Mouse (Mus musculus) limb, embryonic 13.5 days (tissue): ENCODE data around the gene Wdr59. TPM values are rescaled to one million over a fixed set of nuclear protein-coding genes. Genes with fewer than 3 reads are reported as not detected.

Experiments
- ATAC-seq: fragments of 200-750 bp; cut with Nextera tagmentation; 2 replicates; pipeline ENCODE4 v1.8.0; 2017; ENCODE audit warnings: low read depth, moderate number of reproducible peaks, moderate TSS enrichment; ENCODE audit not compliant: low FRiP score
- H3K27ac ChIP-seq: fragments of 300-500 bp; sonication (generic); 2 replicates; pipeline ENCODE4 v1.5.1; 2015; ENCODE audit warnings: inconsistent platforms, mild to moderate bottlenecking, moderate library complexity
- H3K27me3 ChIP-seq: fragments of 300-500 bp; sonication (generic); 2 replicates; pipeline ENCODE4 v1.6.1; 2015; ENCODE audit warnings: mild to moderate bottlenecking, inconsistent platforms
- H3K36me3 ChIP-seq: fragments of 300-500 bp; sonication (generic); 2 replicates; pipeline ENCODE4 v1.6.1; 2015; ENCODE audit warnings: inconsistent platforms, mild to moderate bottlenecking, moderate library complexity
- H3K4me1 ChIP-seq: fragments of 300-500 bp; sonication (generic); 2 replicates; pipeline ENCODE4 v1.6.1; 2015; ENCODE audit warnings: inconsistent platforms
- H3K4me2 ChIP-seq: fragments of 300-500 bp; sonication (generic); replicated peaks from 2 replicates; pipeline ENCODE4 v1.6.1; 2015; ENCODE audit warnings: inconsistent platforms, mild to moderate bottlenecking, moderate library complexity
- H3K4me3 ChIP-seq: fragments of 300-500 bp; sonication (generic); 2 replicates; pipeline ENCODE4 v1.5.1; 2015; ENCODE audit warnings: moderate library complexity, mild to moderate bottlenecking, inconsistent platforms
- H3K9ac ChIP-seq: fragments of 300-500 bp; sonication (generic); 2 replicates; pipeline ENCODE4 v1.6.1; 2015; ENCODE audit warnings: mild to moderate bottlenecking, inconsistent platforms
- H3K9me3 ChIP-seq: fragments of 300-500 bp; sonication (generic); 2 replicates; pipeline ENCODE4 v1.6.1; 2016; ENCODE audit warnings: inconsistent platforms
- whole genome bisulfite sequencing: fragments of 180-500 bp; shearing (Covaris S2); methylation state at CpG from one replicate; pipeline ENCODE4 v1.1.7; 2015; 5-methylcytosine and 5-hydroxymethylcytosine counted together
- polyA plus RNA-seq: library from polyadenylated mRNA; unstranded; fragments of >200 nt; fragmentation: Nextera tagmentation; extraction: Ambion mirVana; gene quantifications from 2 replicates; pipeline ENCODE4 v1.2.1, GENCODE M21; 2015

Gene Wdr59
- polyA plus RNA-seq, 1 experiment from 2014 or later, result 7.9 TPM

DNA sequence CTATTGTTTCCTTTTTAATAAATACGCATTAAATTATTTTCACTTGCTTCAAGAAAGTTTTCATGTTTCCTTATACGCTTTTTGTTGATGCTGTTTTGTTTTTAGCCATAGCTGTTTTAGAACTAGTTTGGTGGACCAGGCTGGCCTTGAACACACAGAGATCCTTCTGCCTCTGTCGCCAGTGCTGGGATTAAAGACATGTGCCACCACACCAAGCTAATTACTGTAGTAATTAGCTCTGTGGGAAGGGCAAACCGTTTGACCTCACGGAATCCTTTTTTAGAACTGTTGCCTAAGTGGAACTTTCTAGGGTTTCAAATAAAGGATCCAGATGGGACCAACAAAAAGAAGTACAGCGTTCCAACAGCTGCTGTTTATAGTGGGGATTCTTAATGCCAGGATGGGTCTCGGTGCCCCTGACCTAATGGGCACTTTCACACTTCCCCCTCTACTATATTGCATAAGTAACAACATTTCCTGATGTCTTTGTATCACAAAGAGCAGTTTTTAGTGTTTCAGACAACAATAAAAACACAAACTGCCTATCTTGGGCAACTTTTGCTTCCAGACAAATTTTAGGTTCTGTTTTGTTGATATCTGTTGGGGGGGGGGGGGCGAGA, 29.7 kb upstream of the Wdr59 start:
- WGBS, result 53% methylated on average over 8 of the region's 8 CpGs
- ATAC-seq, result no peak
- no peaks in the 10 kb centered on the region for H3K9me3 ChIP-seq
- H3K4me2 ChIP-seq, result no peak overlapping the region
- peaks cover 23% of the 10 kb centered on the region for H3K4me1 ChIP-seq
- no peaks in the 10 kb centered on the region for H3K27me3 ChIP-seq
- H3K27ac ChIP-seq, result no peak overlapping the region
- H3K4me3 ChIP-seq, result no peak overlapping the region
- peaks cover 9% of the 10 kb centered on the region; the same call in 1 of the 2 replicates for H3K36me3 ChIP-seq
- H3K9ac ChIP-seq, result no peak overlapping the region

DNA sequence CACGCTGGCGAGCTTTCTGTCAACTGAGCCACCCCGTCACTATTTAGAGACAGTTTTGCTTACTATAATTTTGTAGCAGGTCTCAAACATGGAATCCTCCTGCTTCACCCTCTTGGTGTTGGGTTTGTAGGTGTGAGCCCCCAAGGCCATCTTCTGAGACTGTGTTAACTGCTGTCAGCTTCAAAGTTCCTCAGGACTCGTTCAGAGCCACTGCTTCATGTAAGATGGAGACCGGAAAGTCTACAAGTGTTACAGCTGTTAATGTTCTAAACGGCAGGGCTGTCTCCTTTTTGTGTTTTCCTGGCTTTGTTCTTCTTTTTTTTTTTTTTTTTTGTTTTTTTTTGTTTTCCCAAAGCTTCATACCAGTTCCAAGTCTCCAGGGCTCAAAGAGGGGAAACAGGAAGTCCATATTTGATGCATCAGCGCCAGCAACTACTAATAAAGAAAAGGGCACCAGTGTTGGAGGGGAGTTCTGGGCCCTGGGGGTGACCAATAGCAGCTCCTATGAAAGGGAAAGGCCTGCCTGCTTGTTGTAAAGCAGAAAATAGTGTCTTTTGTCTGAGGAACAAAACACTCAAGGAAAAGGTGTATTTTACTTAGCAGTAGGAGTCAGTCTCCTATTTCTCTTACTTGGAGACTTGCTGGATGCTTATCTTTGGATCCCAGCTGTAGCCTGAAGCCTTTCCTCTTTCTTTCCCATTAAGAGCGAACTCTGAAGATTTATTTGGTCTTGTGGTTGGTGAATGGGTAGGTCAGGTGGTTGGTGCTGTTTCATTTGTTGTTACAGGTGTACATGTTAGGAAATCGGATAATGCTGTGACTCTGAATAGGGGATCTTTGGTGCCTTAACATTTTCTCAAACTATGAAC, 28.3 kb upstream of the Wdr59 start:
- Histone ChIP-seq H3K4me3 (no peak overlapping the region), H3K36me3 (peaks cover 7% of the 10 kb centered on the region; the same call in 1 of the 2 replicates), H3K27me3 (no peaks in the 10 kb centered on the region), H3K9ac (no peak overlapping the region), H3K27ac (peak overlapping the region; percentile 28; the same call in 1 of the 2 replicates), H3K4me1 (peaks cover 21% of the 10 kb centered on the region), H3K9me3 (no peaks in the 10 kb centered on the region), H3K4me2 (no peak overlapping the region)
- ATAC-seq, result no peak
- WGBS, result 72% methylated on average over 9 of the region's 9 CpGs

DNA sequence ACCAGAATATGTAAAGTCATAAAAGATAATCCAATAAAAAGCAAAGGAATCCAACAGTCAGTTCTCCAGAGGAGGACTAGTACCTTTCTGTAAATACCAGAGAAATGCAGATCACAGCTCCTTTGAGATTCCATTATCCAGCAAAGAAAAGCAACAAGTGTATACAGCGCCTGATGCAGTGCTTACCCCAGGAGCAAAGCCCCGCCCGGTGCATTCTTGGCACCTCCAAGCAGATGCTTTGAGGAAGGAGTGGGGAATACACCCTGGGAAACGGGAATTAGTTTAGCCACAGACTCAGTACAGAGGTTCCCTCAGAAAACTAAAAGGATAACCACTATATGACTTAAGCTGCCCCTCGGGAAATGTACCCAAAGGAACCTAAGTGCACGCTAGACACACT, 26.3 kb upstream of the Wdr59 start:
- peaks cover 21% of the 10 kb centered on the region for H3K36me3 ChIP-seq
- no peak overlapping the region for H3K4me2 ChIP-seq
- ATAC-seq, result no peak
- H3K9ac ChIP-seq, result no peak overlapping the region
- WGBS, result 79% methylated on average over 6 of the region's 6 CpGs
- H3K9me3 ChIP-seq, result no peaks in the 10 kb centered on the region
- H3K27me3 ChIP-seq, result no peaks in the 10 kb centered on the region
- H3K27ac ChIP-seq, result no peak overlapping the region
- peaks cover 19% of the 10 kb centered on the region for H3K4me1 ChIP-seq
- H3K4me3 ChIP-seq, result no peak overlapping the region

DNA sequence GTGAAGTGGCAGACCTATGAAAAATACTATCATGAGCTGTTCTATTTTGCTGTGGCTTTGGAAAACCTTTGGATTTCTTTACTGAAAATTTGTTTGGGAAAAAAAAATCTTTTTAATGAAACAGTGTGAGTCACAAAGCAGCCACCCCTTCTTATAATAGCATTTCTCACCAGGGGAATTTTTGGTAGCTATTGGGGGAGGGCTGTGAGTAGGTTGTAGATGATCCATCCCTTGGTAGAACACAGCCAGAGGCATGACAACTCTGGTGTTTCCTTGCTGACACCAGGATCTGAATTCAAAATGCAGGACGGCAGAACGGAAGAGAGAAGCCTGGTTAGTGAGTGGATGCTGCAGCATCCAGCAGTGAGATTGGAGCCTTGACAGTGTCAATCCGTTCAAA, 25.3 kb upstream of the Wdr59 start:
- WGBS, result 90% methylated on average over 3 of the region's 3 CpGs
- Histone ChIP-seq H3K4me1 (peaks cover 19% of the 10 kb centered on the region), H3K27me3 (no peaks in the 10 kb centered on the region), H3K9ac (no peak overlapping the region), H3K27ac (no peak overlapping the region), H3K9me3 (no peaks in the 10 kb centered on the region), H3K4me3 (no peak overlapping the region), H3K36me3 (peaks cover 26% of the 10 kb centered on the region), H3K4me2 (no peak overlapping the region)
- ATAC-seq, result no peak

DNA sequence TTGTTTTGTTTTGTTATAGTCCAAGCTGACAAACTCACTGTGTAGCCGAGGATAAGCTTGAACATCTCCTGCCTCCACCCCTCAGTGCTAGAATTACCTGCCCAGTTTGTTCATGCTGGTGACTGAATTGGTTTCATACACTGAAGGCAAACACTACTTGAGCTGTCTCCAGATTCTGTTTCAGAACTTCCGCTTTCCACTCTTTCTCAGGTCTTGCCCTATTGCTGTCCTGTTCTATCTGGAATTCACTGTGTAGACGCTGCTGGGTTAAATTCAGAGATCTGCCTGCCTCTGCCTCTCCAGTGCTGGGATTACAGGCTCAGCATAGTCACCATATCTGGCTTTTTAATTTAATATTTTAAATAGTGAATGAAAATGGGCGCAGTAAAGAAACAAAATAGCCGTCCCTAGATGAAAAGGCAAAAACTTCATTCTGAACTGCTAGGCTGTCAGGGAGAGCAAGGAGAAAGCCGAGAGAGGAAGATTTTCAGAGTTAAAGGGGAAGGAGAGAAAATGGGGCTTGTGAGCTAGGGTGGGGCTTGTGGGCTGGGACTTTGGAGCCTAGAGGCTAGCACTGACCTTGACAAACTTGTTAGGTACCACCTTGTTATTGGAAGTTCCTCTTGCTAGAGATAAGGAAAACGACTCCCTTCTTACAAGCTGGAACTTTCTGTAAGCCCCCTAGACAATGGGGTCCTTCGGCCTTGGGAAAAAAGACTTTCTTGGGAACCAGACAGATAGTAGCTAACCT, 23.7 kb upstream of the Wdr59 start:
- H3K9me3 ChIP-seq, result no peaks in the 10 kb centered on the region
- 89% methylated on average over 8 of the region's 8 CpGs for WGBS
- no peak overlapping the region for H3K9ac ChIP-seq
- no peak overlapping the region for H3K27ac ChIP-seq
- no peak overlapping the region for H3K4me3 ChIP-seq
- ATAC-seq, result no peak
- H3K4me1 ChIP-seq, result peaks cover 24% of the 10 kb centered on the region
- no peak overlapping the region for H3K4me2 ChIP-seq
- no peaks in the 10 kb centered on the region for H3K27me3 ChIP-seq
- H3K36me3 ChIP-seq, result peaks cover 28% of the 10 kb centered on the region

DNA sequence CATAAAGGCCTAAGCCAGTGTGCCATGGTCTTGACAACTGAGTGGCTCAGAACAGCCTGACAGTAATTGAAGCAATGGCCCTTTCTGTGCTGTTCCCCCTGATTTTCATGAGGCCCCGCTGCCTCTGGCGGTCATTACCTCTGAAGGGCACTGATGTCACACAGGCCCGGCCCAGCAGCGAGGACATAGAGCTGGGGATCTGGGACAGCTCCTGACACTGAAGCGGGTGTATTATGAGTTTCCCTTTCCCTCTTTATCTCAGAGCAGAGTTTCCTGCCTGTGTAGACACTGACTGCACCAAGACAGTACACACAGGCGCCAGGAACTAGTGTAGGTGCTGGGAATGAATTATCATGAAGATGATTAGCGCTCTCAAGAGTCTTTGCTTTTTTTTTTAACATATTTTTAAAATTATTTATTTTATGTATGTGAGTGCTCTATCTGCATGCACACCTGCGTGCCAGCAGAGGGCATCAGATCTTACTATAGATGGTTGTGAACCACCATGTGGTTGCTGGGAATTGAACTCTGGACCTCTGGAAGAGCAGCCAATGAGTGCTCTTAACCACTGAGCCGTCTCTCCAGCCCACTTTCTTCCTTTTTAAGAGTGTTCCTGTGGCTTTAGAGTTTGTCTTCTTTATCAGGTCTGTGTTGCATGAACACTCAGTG, 22.0 kb upstream of the Wdr59 start:
- Histone ChIP-seq H3K27ac (no peak overlapping the region), H3K36me3 (peaks cover 28% of the 10 kb centered on the region), H3K4me2 (no peak overlapping the region), H3K4me1 (peaks cover 29% of the 10 kb centered on the region), H3K27me3 (no peaks in the 10 kb centered on the region), H3K9ac (no peak overlapping the region), H3K4me3 (no peak overlapping the region), H3K9me3 (no peaks in the 10 kb centered on the region)
- 94% methylated on average over 9 of the region's 9 CpGs for WGBS
- ATAC-seq, result no peak

DNA sequence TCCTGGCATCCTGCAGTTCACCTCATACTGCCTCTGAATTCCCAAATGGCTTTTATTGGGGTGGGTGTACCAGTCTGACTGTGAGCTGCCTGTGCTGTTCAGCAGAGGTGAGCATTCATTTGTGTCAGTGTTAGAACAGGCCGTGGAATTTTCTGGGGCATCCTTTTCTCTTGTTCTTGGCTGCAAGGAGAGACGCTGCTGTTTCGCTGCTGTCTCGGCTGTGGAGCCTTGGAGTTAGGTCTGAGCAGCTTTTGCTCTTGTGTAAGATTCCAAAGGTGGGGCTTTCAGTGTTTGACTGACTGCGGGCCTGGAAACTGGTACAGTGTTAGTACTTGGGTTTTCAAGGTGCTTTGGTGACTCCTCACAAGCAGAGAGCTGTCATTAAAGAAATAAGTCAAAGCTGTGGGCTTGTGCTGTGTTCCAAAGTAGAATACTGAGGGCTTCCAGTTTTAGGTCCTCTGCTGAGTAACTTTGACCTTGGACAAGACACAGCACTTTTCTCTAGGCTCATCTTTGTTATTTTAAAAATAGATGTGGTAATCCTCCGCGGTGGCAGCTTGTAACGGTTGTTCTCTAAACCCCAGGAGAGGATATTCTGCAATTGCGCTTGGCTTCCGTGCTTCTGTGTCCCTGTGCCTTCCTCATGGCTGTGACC, 17.7 kb upstream of the Wdr59 start:
- ATAC-seq, result no peak
- peak overlapping the region; percentile 5; the same call in 1 of the 2 replicates for H3K9ac ChIP-seq
- H3K9me3 ChIP-seq, result no peaks in the 10 kb centered on the region
- peak overlapping the region; percentile 98 for H3K4me3 ChIP-seq
- peaks cover 43% of the 10 kb centered on the region for H3K4me1 ChIP-seq
- peaks cover 20% of the 10 kb centered on the region for H3K36me3 ChIP-seq
- 70% methylated on average over 10 of the region's 10 CpGs for WGBS
- H3K4me2 ChIP-seq, result peak overlapping the region; percentile 89
- no peak overlapping the region for H3K27ac ChIP-seq
- no peaks in the 10 kb centered on the region for H3K27me3 ChIP-seq

DNA sequence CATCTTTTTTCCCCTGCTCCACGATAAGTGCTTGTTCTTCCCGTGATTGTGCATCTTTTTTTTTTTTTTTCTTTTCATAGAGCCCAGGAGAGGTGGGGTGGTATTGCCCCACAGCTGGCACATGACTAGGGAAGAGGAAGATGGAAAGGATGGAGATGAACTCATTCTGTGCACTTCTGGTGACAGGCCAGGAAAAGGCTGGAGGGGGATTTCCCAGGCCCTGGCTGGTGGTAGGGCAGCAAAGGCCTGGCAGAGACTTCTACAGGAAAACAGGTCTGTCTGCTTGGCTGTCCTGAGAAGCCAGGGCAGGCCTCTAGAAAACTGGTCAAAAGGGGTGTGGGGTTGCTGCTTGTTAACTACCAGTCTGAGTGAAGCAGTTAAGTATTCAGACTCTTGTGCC, 16.3 kb upstream of the Wdr59 start:
- peak overlapping the region; percentile 98 for H3K4me3 ChIP-seq
- H3K36me3 ChIP-seq, result peaks cover 7% of the 10 kb centered on the region; the same call in 1 of the 2 replicates
- H3K4me2 ChIP-seq, result peak overlapping the region; percentile 89
- no peaks in the 10 kb centered on the region for H3K27me3 ChIP-seq
- WGBS, result 10% methylated on average over 2 of the region's 2 CpGs
- no peak overlapping the region for H3K27ac ChIP-seq
- H3K4me1 ChIP-seq, result peaks cover 43% of the 10 kb centered on the region
- no peaks in the 10 kb centered on the region for H3K9me3 ChIP-seq
- H3K9ac ChIP-seq, result peak overlapping the region; percentile 95
- no peak for ATAC-seq

DNA sequence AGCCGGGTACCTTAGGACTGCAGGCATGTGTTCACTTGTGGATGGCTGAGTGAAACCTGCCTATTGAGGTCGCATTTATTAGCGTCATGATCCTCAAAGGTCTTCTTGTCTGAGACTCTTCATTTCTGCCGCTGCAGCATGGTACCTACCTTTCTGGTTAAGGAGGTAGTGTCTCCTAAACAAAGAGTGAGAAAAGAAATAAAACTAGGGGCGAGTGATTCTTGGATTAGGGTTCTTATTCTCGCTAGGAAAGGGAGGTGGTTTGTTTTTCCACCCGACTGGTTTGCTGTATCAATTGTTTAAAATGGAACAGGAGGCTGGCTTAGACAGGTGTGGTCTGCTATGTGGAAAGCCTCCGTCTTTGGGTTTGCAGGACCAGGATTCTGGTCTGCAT, 15.9 kb upstream of the Wdr59 start:
- peak overlapping the region; percentile 89 for H3K4me2 ChIP-seq
- peaks cover 43% of the 10 kb centered on the region for H3K4me1 ChIP-seq
- H3K9me3 ChIP-seq, result no peaks in the 10 kb centered on the region
- H3K4me3 ChIP-seq, result peak overlapping the region; percentile 98
- 4% methylated on average over 8 of the region's 8 CpGs for WGBS
- H3K36me3 ChIP-seq, result peaks cover 3% of the 10 kb centered on the region; the same call in 1 of the 2 replicates
- no peak overlapping the region for H3K27ac ChIP-seq
- H3K27me3 ChIP-seq, result no peaks in the 10 kb centered on the region
- peak overlapping the region; percentile 95 for H3K9ac ChIP-seq
- no peak for ATAC-seq

DNA sequence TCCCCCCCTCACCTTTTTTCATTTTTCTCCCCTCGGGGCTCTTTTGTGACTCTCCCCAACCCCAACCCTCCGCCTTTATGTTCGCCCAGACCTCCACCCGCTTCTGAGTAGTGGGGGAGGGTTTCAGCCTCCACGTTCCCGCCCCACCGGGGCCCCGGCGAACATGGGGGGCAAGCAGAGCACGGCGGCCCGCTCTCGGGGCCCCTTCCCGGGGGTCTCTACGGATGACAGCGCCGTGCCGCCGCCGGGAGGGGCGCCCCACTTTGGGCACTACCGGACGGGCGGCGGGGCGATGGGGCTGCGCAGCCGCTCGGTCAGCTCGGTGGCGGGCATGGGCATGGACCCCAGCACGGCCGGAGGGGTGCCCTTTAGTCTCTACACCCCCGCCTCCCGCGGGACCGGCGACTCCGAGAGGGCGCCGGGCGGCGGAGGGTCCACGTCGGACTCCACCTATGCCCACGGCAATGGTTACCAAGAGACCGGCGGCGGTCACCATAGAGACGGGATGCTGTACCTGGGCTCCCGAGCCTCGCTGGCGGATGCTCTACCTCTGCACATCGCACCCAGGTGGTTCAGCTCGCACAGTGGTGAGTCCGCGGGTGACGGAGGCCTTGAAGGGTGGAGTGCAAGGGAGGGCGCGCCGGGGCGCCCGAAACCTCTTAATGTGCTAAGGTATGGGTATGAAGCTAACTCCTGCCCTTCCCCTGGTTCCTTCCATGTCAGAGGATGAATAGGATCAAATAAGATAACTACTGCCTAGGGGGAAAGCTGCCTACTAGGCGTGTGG, 15.3 kb upstream of the Wdr59 start:
- H3K4me1 ChIP-seq, result peaks cover 43% of the 10 kb centered on the region
- peaks cover 3% of the 10 kb centered on the region; the same call in 1 of the 2 replicates for H3K36me3 ChIP-seq
- H3K27me3 ChIP-seq, result no peaks in the 10 kb centered on the region
- peak overlapping the region; percentile 89 for H3K4me2 ChIP-seq
- H3K4me3 ChIP-seq, result peak overlapping the region; percentile 98
- peak; percentile 40; the same call in 1 of the 2 replicates for ATAC-seq
- peak overlapping the region; percentile 95 for H3K9ac ChIP-seq
- H3K27ac ChIP-seq, result peak overlapping the region; percentile 95
- no peaks in the 10 kb centered on the region for H3K9me3 ChIP-seq
- 1% methylated on average over 61 of the region's 64 CpGs for WGBS
